Mouse (Mus musculus): ENCODE measurements around the gene Hist3h2ba. TPM values are rescaled to one million over a fixed set of nuclear protein-coding genes. Genes with fewer than 3 reads are reported as not detected.

Gene Hist3h2ba
- total RNA-seq, 2 experiments from 2014 or later = 82.1 to 87.0 TPM

GRCm38 (mm10) chr11:58963543-58963942 is 14.8 kb downstream of the Hist3h2ba start:
- DNase-seq (ENCODE audit: low spot score in 2 of 2) = peak in 1 of 2 experiments; percentile 41

DNA sequence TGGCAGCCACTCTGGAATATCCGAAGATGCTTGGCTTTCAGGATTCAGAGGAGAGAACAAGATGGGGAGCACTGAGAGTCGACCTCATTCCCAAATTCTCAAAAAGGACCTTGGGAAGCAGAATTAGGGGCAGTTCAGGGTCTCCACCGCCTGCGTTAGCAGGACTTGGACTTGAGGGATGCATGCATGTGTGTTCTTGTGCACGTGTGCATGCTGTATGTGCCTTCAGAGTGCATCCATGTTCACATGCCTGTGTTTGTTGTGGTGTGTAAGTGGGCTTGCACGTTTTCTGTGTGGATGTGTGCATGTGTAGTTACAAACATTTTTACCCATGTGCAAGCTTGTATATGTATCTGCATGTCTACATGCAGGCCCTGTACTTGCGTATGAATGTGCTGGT is 15.5 kb downstream of the Hist3h2ba start:
- no peak for DNase-seq (ENCODE audit: low spot score in 2 of 2)

GRCm38 (mm10) chr11:58965001-58965760 is 16.5 kb downstream of the Hist3h2ba start:
- DNase-seq (ENCODE audit: low spot score in 2 of 2) = no peak

DNA sequence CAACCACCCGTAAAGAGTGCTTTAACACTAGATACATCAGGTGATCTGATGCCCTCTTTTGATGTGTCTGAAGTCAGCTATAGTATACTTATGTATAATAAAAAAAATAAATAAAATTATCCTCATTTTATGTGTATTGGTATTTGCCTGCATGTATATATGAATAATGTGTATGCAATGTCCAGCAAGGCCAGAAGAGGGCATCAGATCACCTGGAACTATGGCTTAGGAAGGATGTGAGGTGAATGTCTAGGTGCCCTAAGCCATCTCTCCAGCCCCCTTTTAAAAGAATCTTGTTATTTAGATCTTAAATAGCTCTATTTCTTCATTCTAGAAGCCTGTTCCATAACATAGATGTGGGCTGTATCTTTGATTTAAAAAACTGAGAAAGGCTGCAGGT is 18.6 kb downstream of the Hist3h2ba start:
- peak in 1 of 2 experiments; percentile 58 for DNase-seq (ENCODE audit: low spot score in 2 of 2)

DNA sequence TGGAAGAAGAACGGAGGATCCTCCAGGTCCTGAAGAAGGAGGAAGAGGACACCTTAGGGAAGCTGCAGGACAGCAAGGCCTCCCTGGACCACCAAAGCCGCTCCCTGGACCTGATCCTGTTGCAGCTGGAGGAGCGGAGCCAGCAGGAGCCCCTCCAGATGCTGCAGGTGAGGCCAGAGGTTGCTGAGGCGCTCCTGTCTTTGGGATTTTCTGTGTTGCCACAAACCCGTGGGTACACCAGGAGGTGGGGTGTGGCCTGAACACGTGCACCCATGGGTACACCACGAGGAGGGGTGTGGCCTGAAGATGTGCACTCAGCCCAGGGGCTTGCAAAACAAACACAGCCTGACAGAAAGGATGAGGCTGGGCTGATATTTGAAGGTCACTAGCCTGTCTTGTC is 19.8 kb downstream of the Hist3h2ba start:
- DNase-seq (ENCODE audit: low spot score in 2 of 2) = no peak

- no peak for DNase-seq (ENCODE audit: low spot score in 2 of 2)
These were observed 20.3 kb downstream of the Hist3h2ba start for GRCm38 (mm10) chr11:58969027-58969426.

DNA sequence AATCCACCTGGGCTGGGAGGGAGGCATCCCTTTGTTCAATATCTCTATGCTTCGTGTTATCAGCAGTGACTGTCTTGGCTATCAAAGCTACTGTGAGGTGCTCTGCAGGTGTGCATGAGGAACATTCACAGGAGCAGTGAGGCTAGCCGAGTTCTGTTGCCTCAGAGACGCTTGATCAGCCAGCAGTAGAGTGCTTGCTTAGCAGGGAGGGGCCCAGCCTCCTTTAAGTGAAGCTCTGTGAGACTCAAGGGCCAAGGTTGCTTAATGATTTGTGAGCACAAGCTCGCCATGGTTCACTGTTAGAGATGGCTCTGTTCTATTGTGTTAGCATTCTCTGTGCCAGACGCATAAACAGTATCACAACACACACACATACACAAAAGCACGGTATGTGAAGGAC is 20.9 kb downstream of the Hist3h2ba start:
- no peak for DNase-seq (ENCODE audit: low spot score in 2 of 2)

DNA sequence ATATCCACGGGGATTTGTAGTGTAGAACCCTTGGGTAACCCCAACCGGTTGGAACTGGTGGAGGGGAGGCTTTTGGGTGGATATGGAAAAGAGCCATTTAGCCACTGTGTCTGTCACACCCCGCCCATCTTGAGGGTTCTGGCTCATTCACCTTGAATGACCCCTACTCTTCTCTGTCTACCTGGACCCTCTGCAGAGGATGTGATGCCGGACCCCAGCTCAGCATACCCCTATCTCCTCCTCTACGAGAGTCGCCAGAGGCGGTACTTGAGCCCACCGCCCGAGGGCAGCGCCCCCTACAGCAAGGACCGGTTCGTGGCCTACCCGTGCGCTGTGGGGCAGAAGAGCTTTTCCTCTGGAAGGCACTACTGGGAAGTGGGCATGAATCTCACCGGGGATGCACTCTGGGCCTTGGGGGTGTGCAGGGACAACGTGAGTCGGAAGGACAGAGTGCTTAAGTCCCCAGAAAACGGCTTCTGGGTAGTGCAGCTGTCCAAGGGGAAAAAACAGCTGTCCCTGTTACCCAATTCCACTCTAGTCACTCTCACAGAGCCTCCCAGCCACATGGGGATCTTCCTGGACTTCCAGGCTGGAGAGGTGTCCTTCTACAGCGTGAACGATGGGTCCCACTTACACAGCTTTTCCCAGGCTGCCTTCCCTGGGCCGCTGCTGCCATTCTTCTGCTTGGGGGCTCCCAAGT is 22.3 kb downstream of the Hist3h2ba start:
- DNase-seq (ENCODE audit: low spot score in 2 of 2) = no peak

- no peak for DNase-seq (ENCODE audit: low spot score in 2 of 2)
These were observed 23.1 kb downstream of the Hist3h2ba start for GRCm38 (mm10) chr11:58971796-58972195.

- no peak for DNase-seq (ENCODE audit: low spot score in 2 of 2)
These were observed 25.7 kb downstream of the Hist3h2ba start for GRCm38 (mm10) chr11:58974414-58974813.

GRCm38 (mm10) chr11:58977150-58977549 is 28.4 kb downstream of the Hist3h2ba start:
- DNase-seq (ENCODE audit: low spot score in 2 of 2) = no peak

GRCm38 (mm10) chr11:58977607-58978026 is 28.9 kb downstream of the Hist3h2ba start:
- no peak for DNase-seq (ENCODE audit: low spot score in 2 of 2)

GRCm38 (mm10) chr11:58978027-58978705 is 29.4 kb downstream of the Hist3h2ba start, which contains the start of gene Trim11:
TSS of gene Trim11 (plus strand) at chr11:58978093.
- peak in 1 of 2 experiments; percentile 75 for DNase-seq (ENCODE audit: low spot score in 2 of 2)

DNA sequence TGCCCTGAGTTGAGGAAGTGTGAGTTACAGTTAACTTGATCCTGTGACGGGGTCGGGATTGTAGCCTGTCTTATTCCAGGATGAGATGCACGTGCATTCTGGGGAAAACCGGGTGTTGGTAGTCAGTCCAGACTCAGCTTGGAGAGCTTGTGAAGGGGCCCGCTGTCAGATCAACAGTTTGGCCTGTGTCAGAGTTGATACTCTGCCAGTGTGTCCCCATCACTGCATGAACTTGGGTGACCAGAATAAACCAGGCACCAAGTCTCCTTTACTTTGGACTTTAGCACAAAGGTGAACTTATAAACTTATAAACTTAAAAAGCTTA is 29.9 kb downstream of the Hist3h2ba start:
- no peak for DNase-seq (ENCODE audit: low spot score in 2 of 2)

- DNase-seq (ENCODE audit: low spot score in 2 of 2) = no peak
These were observed 30.5 kb downstream of the Hist3h2ba start for GRCm38 (mm10) chr11:58979183-58979582.

DNA sequence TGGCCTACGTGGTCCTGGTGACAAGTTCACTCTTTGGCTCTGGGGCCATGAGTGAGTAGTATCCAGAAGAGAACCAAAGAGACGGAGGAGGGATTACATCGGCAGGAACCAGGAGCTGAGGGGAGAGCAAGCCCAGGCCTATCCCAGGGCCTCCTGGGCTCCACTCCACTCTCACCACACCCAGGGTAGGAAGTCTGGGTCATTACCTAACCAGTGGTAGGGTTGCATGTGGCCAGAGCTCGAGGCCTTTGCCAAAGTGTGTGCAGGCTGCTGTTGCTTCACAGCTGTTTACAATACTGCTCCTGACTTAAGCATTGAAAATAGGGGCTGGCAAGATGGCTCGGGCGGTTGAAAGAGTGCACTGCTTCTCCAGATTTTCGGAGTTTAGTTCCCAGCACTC is 30.9 kb downstream of the Hist3h2ba start:
- no peak for DNase-seq (ENCODE audit: low spot score in 2 of 2)

DNA sequence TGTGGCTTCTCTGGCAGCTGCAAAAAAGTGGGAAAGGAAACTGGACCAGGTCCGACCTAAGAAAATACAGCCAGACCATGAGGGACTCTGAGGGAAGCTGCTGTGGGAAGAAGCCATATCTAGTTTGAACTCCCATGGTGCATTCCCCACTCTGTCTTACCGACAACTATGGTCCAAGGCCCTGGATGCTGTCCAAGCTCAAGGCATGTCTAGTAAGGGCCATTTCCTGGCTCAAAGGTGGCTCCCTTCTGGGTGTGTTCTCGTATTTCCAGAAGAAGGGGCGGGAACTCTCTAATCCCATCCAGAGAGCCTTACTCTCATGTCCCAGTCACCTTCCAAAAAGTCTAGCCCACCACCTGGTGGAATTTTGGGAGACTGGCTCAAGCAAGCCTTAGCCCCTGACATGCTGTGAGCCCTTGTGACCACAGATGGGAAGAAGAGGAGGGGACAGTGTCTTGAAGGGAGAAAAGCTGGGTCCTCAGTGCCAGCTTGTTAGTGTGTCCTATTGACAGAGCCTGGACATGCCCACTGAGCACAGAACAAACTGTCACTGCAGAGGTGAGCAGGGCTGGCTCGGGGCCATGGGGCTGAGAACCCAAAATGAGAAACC is 31.8 kb downstream of the Hist3h2ba start:
- no peak for DNase-seq (ENCODE audit: low spot score in 2 of 2)

GRCm38 (mm10) chr11:58981541-58982447 is 33.1 kb downstream of the Hist3h2ba start:
- DNase-seq (ENCODE audit: low spot score in 2 of 2) = peak; percentile 79

GRCm38 (mm10) chr11:58982471-58983097 is 33.9 kb downstream of the Hist3h2ba start:
- DNase-seq (ENCODE audit: low spot score in 2 of 2) = no peak

GRCm38 (mm10) chr11:58983691-58984341 is 35.1 kb downstream of the Hist3h2ba start:
- no peak for DNase-seq (ENCODE audit: low spot score in 2 of 2)
